Mouse (Mus musculus): Measurements from ENCODE around the gene Olfr373.
"Not testable (repeated sequence)": the region's sequence is repeated elsewhere in the genome, so short reads cannot be mapped to it uniquely, and the experiment has no call there.

Gene Olfr373

GRCm38 (mm10) chr8:72082877-72083276, at the start of gene Olfr373:
TSS of gene Olfr373 (plus strand) at chr8:72083177.
- DNase-seq (ENCODE audit: low read depth, low spot score), result not testable (repeated sequence)

GRCm38 (mm10) chr8:72040918-72041317, 42.1 kb upstream of the Olfr373 start, which contains the start of gene Olfr372:
TSS of gene Olfr372 (plus strand) at chr8:72041218.
- DNase-seq (ENCODE audit: low read depth, low spot score), result not testable (repeated sequence)

GRCm38 (mm10) chr8:72042493-72042892, 40.5 kb upstream of the Olfr373 start:
- DNase-seq (ENCODE audit: low read depth, low spot score), result no peak

- DNase-seq (ENCODE audit: low read depth, low spot score), result not testable (repeated sequence)
These were observed 28.3 kb upstream of the Olfr373 start for GRCm38 (mm10) chr8:72054633-72055032.

GRCm38 (mm10) chr8:72057643-72058042, 25.3 kb upstream of the Olfr373 start:
- DNase-seq (ENCODE audit: low read depth, low spot score), result not testable (repeated sequence)

- not testable (repeated sequence) for DNase-seq (ENCODE audit: low read depth, low spot score)
These were observed 16.1 kb upstream of the Olfr373 start for GRCm38 (mm10) chr8:72066819-72067399.

- DNase-seq (ENCODE audit: low read depth, low spot score), result no peak
These were observed 1.8 kb downstream of the Olfr373 start for GRCm38 (mm10) chr8:72084744-72085143.

- not testable (repeated sequence) for DNase-seq (ENCODE audit: low read depth, low spot score)
These were observed 4.6 kb downstream of the Olfr373 start for GRCm38 (mm10) chr8:72087611-72088010.

GRCm38 (mm10) chr8:72096721-72097120, 13.7 kb downstream of the Olfr373 start:
- not testable (repeated sequence) for DNase-seq (ENCODE audit: low read depth, low spot score)

GRCm38 (mm10) chr8:72099377-72100103, 16.6 kb downstream of the Olfr373 start:
- DNase-seq (ENCODE audit: low read depth, low spot score), result not testable (repeated sequence)

GRCm38 (mm10) chr8:72105165-72105564, 22.2 kb downstream of the Olfr373 start:
- no peak for DNase-seq (ENCODE audit: low read depth, low spot score)

- DNase-seq (ENCODE audit: low read depth, low spot score), result no peak
These were observed 23.8 kb downstream of the Olfr373 start, which contains the start of gene Olfr374 for GRCm38 (mm10) chr8:72106740-72107139. TSS of gene Olfr374 (plus strand) at chr8:72107040.

- no peak for DNase-seq (ENCODE audit: low read depth, low spot score)
These were observed 27.9 kb downstream of the Olfr373 start for GRCm38 (mm10) chr8:72110876-72111275.

- no peak for DNase-seq (ENCODE audit: low read depth, low spot score)
These were observed 29.5 kb downstream of the Olfr373 start for GRCm38 (mm10) chr8:72112486-72112885.

GRCm38 (mm10) chr8:72115202-72115601, 32.2 kb downstream of the Olfr373 start:
- no peak for DNase-seq (ENCODE audit: low read depth, low spot score)

GRCm38 (mm10) chr8:72118616-72119015, 35.6 kb downstream of the Olfr373 start:
- no peak for DNase-seq (ENCODE audit: low read depth, low spot score)

- not testable (repeated sequence) for DNase-seq (ENCODE audit: low read depth, low spot score)
These were observed 38.5 kb downstream of the Olfr373 start for GRCm38 (mm10) chr8:72121486-72121885.

- DNase-seq (ENCODE audit: low read depth, low spot score), result no peak
These were observed 39.0 kb downstream of the Olfr373 start for GRCm38 (mm10) chr8:72121997-72122396.

- no peak for DNase-seq (ENCODE audit: low read depth, low spot score)
These were observed 44.9 kb downstream of the Olfr373 start for GRCm38 (mm10) chr8:72127834-72128233.

GRCm38 (mm10) chr8:72131251-72131650, 48.3 kb downstream of the Olfr373 start:
- DNase-seq (ENCODE audit: low read depth, low spot score), result peak; percentile 49

- DNase-seq (ENCODE audit: low read depth, low spot score), result no peak
These were observed 48.9 kb downstream of the Olfr373 start for GRCm38 (mm10) chr8:72131901-72132300.

- no peak for DNase-seq (ENCODE audit: low read depth, low spot score)
These were observed 49.4 kb downstream of the Olfr373 start for GRCm38 (mm10) chr8:72132417-72132816.

GRCm38 (mm10) chr8:72132891-72133290, 49.9 kb downstream of the Olfr373 start:
- no peak for DNase-seq (ENCODE audit: low read depth, low spot score)

All from mesoderm, embryonic 11.5 days (tissue).